Mouse (Mus musculus) R1 (cell line): Measurements from ENCODE around the gene Crb1.

Experiments used
- DNase-seq: peaks from one replicate; pipeline ENCODE4 v3.0.0-alpha.2; 2018; ENCODE audit warnings: low read depth, low spot score

The Crb1 gene

GRCm38 (mm10) chr1:139223804-139224203 is 153.1 kb downstream of the Crb1 start:
- DNase-seq = no peak

- DNase-seq = no peak
Observed at GRCm38 (mm10) chr1:139215311-139215710, 161.6 kb downstream of the Crb1 start.

- DNase-seq = no peak
Observed at GRCm38 (mm10) chr1:139210505-139210904, 166.4 kb downstream of the Crb1 start.

- DNase-seq = no peak
Observed at GRCm38 (mm10) chr1:139209796-139210195, 167.1 kb downstream of the Crb1 start.

GRCm38 (mm10) chr1:139206259-139206658 is 170.6 kb downstream of the Crb1 start:
- no peak for DNase-seq

GRCm38 (mm10) chr1:139203026-139203425 is 173.9 kb downstream of the Crb1 start:
- no peak for DNase-seq

GRCm38 (mm10) chr1:139194428-139195028 is 182.4 kb downstream of the Crb1 start:
- DNase-seq = no peak

- DNase-seq = no peak
Observed at GRCm38 (mm10) chr1:139194011-139194410, 182.9 kb downstream of the Crb1 start.

- DNase-seq = no peak
Observed at GRCm38 (mm10) chr1:139192635-139193034, 184.3 kb downstream of the Crb1 start.

- DNase-seq = no peak
Observed at GRCm38 (mm10) chr1:139180481-139181149, 196.3 kb downstream of the Crb1 start.

- DNase-seq = no peak
Observed at GRCm38 (mm10) chr1:139179707-139180106, 197.2 kb downstream of the Crb1 start.

- no peak for DNase-seq
Observed at GRCm38 (mm10) chr1:139174058-139174832, 202.7 kb downstream of the Crb1 start.

GRCm38 (mm10) chr1:139162814-139163213 is 214.1 kb downstream of the Crb1 start:
- peak; percentile 77 for DNase-seq

- peak; percentile 76 for DNase-seq
Observed at GRCm38 (mm10) chr1:139161619-139162018, 215.3 kb downstream of the Crb1 start.

- DNase-seq = peak; percentile 46
Observed at GRCm38 (mm10) chr1:139156397-139156796, 220.5 kb downstream of the Crb1 start.

GRCm38 (mm10) chr1:139153493-139153892 is 223.4 kb downstream of the Crb1 start:
- DNase-seq = no peak

- no peak for DNase-seq
Observed at GRCm38 (mm10) chr1:139153006-139153405, 223.9 kb downstream of the Crb1 start.
